Mouse (Mus musculus) G1E (cell line): Measurements from ENCODE around the gene Zdhhc25.

Experiments used
- CTCF ChIP-seq: IDR thresholded peaks from 2 replicates; pipeline ENCODE4 v1.5.1; 2012; ENCODE audit warnings: low read depth, low read length, inconsistent platforms, mixed read lengths
- GATA2 ChIP-seq: IDR thresholded peaks from 2 replicates; pipeline ENCODE4 v1.6.1; 2012; ENCODE audit warnings: low read depth, low read length, inconsistent platforms, borderline replicate concordance
- POLR2AphosphoS5 ChIP-seq: IDR thresholded peaks from 2 replicates; pipeline ENCODE4 v1.6.1; 2012; ENCODE audit warnings: low read depth, low read length, inconsistent platforms; ENCODE audit not compliant: insufficient replicate concordance
- TAL1 ChIP-seq: conservative IDR thresholded peaks from 2 replicates; pipeline ENCODE4 v1.6.1; 2012; ENCODE audit warnings: low read depth, low read length, inconsistent platforms, mixed read lengths

- TF ChIP-seq CTCF (no peak), TAL1 (no peak), GATA2 (no peak), POLR2AphosphoS5 (no peak)
Measured at GRCm38 (mm10) chr15:88570697-88571096, 29.4 kb upstream of the Zdhhc25 start.
